Mouse (Mus musculus) midbrain, embryonic 13.5 days (tissue): ENCODE measurements around the gene Insig2. TPM values are rescaled to one million over a fixed set of nuclear protein-coding genes. Genes with fewer than 3 reads are reported as not detected.

Experiments
- ATAC-seq: fragments of 200-750 bp; cut with Nextera tagmentation; 2 replicates; pipeline ENCODE4 v1.8.0; 2017; ENCODE audit warnings: mild to moderate bottlenecking, moderate TSS enrichment, moderate library complexity
- H3K27ac ChIP-seq: fragments of 300-500 bp; sonication (generic); 2 replicates; pipeline ENCODE4 v1.5.1; 2015; ENCODE audit warnings: inconsistent platforms, mild to moderate bottlenecking, moderate library complexity
- H3K27me3 ChIP-seq: fragments of 300-500 bp; sonication (generic); 2 replicates; pipeline ENCODE4 v1.6.1; 2015; ENCODE audit warnings: mild to moderate bottlenecking, inconsistent platforms
- H3K36me3 ChIP-seq: fragments of 300-500 bp; sonication (generic); 2 replicates; pipeline ENCODE4 v1.6.1; 2015; ENCODE audit warnings: mild to moderate bottlenecking, inconsistent platforms
- H3K4me1 ChIP-seq: fragments of 300-500 bp; sonication (generic); replicated peaks from 2 replicates; pipeline ENCODE4 v1.6.1; 2015; ENCODE audit warnings: inconsistent platforms
- H3K4me2 ChIP-seq: fragments of 300-500 bp; sonication (generic); replicated peaks from 2 replicates; pipeline ENCODE4 v1.6.1; 2015; ENCODE audit warnings: moderate library complexity, mild to moderate bottlenecking, inconsistent platforms
- H3K4me3 ChIP-seq: fragments of 300-500 bp; sonication (generic); replicated peaks from 2 replicates; pipeline ENCODE4 v1.5.1; 2015; ENCODE audit warnings: mild to moderate bottlenecking, inconsistent platforms
- H3K9ac ChIP-seq: fragments of 300-500 bp; sonication (generic); replicated peaks from 2 replicates; pipeline ENCODE4 v1.6.1; 2015; ENCODE audit warnings: mild to moderate bottlenecking, inconsistent platforms
- H3K9me3 ChIP-seq: fragments of 300-500 bp; sonication (generic); 2 replicates; pipeline ENCODE4 v1.6.1; 2016; ENCODE audit warnings: mild to moderate bottlenecking, inconsistent platforms
- WGBS: fragments of 180-500 bp; shearing (Covaris S2); methylation state at CpG from one replicate; pipeline ENCODE4 v1.1.7; 2015; 5-methylcytosine and 5-hydroxymethylcytosine counted together
- polyA plus RNA-seq: library from polyadenylated mRNA; unstranded; fragments of >200 nt; fragmentation: Nextera tagmentation; extraction: Ambion mirVana; gene quantifications from 2 replicates; pipeline ENCODE4 v1.2.1, GENCODE M21; 2015

Gene Insig2
- polyA plus RNA-seq, 1 experiment from 2014 or later = 47.7 TPM

DNA sequence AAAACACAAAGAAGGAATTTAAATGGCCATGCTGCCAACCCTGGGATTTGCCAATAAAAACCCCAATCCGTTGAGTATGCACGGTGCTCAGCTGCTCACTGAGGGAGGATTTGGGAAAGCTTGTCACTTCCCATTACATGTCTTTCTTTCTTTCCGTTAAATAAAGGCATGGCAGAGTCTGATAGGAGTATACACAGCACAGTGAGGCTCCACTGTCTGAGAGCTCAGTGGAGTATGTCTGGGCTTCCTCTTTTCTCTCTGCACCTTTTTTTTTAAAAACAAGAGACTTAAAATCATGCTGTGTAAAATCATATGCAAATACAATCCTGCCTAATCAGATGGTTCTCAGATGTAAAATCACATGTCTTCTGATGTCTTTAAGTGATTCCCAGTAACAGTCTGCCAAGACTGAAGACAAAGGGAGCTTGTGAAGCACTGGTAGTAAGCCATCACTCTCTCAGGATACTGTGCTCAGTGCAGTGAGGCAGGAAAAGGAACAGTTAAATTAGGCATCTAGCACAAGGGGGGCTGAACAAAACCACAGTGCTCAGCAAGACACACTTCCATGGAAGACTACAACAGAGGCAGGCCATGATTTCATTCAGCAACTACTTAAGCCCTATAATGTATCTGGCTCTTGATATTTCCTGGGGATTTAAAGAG, 17.5 kb downstream of the Insig2 start:
- peak; percentile 94 for ATAC-seq
- Histone ChIP-seq H3K4me3 (no peak overlapping the region), H3K9ac (0 out of 2 replicates have a peak overlapping the region, but pooled peaks have one; percentile 25), H3K9me3 (no peaks in the 10 kb centered on the region), H3K4me2 (peak overlapping the region; percentile 15; the same call in 1 of the 2 replicates), H3K4me1 (peaks cover 31% of the 10 kb centered on the region), H3K36me3 (peaks cover 31% of the 10 kb centered on the region), H3K27me3 (no peaks in the 10 kb centered on the region), H3K27ac (peak overlapping the region; percentile 86)
- 38% methylated on average over 3 of the region's 3 CpGs for WGBS

- H3K9ac ChIP-seq = no peak overlapping the region
- H3K4me2 ChIP-seq = no peak overlapping the region
- WGBS = 97% methylated on average over 1 of the region's 1 CpGs
- H3K4me3 ChIP-seq = no peak overlapping the region
- no peaks in the 10 kb centered on the region for H3K27me3 ChIP-seq
- H3K36me3 ChIP-seq = peaks cover 31% of the 10 kb centered on the region
- no peaks in the 10 kb centered on the region for H3K9me3 ChIP-seq
- ATAC-seq = no peak
- H3K4me1 ChIP-seq = peaks cover 31% of the 10 kb centered on the region
- H3K27ac ChIP-seq = 0 out of 2 replicates have a peak overlapping the region, but pooled peaks have one; percentile 61
These were observed 19.2 kb downstream of the Insig2 start for GRCm38 (mm10) chr1:121313181-121313580.

- H3K36me3 ChIP-seq = peaks cover 31% of the 10 kb centered on the region
- no peaks in the 10 kb centered on the region for H3K9me3 ChIP-seq
- H3K27ac ChIP-seq = no peak overlapping the region
- H3K27me3 ChIP-seq = no peaks in the 10 kb centered on the region
- H3K4me2 ChIP-seq = no peak overlapping the region
- ATAC-seq = no peak
- WGBS = 94% methylated on average over 4 of the region's 4 CpGs
- peaks cover 31% of the 10 kb centered on the region for H3K4me1 ChIP-seq
- no peak overlapping the region for H3K4me3 ChIP-seq
- H3K9ac ChIP-seq = no peak overlapping the region
These were observed 20.1 kb downstream of the Insig2 start for GRCm38 (mm10) chr1:121312326-121312725.

GRCm38 (mm10) chr1:121296717-121297255, 35.6 kb downstream of the Insig2 start:
- no peak overlapping the region for H3K4me3 ChIP-seq
- 0 out of 2 replicates have a peak, but pooled peaks cover 3% of the 10 kb centered on the region for H3K4me1 ChIP-seq
- peak; percentile 52 for ATAC-seq
- peaks cover 16% of the 10 kb centered on the region for H3K36me3 ChIP-seq
- H3K9ac ChIP-seq = no peak overlapping the region
- no peak overlapping the region for H3K4me2 ChIP-seq
- H3K27me3 ChIP-seq = no peaks in the 10 kb centered on the region
- no peaks in the 10 kb centered on the region for H3K9me3 ChIP-seq
- WGBS = 68% methylated on average over 5 of the region's 5 CpGs
- no peak overlapping the region; the same call in 1 of the 2 replicates for H3K27ac ChIP-seq

GRCm38 (mm10) chr1:121293571-121293970, 38.8 kb downstream of the Insig2 start:
- H3K4me3 ChIP-seq = no peak overlapping the region
- no peaks in the 10 kb centered on the region for H3K9me3 ChIP-seq
- H3K36me3 ChIP-seq = no peaks in the 10 kb centered on the region; the same call in 1 of the 2 replicates
- no peak for ATAC-seq
- no peak overlapping the region for H3K27ac ChIP-seq
- no peak overlapping the region for H3K4me2 ChIP-seq
- 81% methylated on average over 3 of the region's 3 CpGs for whole genome bisulfite sequencing
- no peak overlapping the region for H3K9ac ChIP-seq
- H3K27me3 ChIP-seq = no peaks in the 10 kb centered on the region
- 0 out of 2 replicates have a peak, but pooled peaks cover 3% of the 10 kb centered on the region for H3K4me1 ChIP-seq

DNA sequence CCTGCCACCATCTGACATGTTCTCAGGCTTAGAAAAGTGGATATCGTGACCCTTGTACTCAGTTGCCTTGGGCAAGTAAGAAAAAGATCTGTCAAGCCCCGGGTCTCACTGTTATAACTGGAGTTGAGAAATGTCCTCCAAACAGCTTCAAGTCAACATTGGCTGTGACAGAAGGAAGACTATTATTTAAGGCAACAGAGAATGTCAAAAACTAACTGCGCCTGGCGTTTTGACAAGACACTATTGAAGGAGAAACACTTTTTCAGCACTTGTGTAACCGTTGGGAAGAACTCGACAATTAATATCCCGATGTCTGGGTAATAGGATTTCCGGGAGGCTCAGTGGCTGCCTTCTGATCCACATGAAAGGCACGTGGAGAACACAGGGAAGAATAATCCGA, 41.5 kb downstream of the Insig2 start:
- Histone ChIP-seq H3K4me2 (no peak overlapping the region), H3K9ac (no peak overlapping the region), H3K9me3 (no peaks in the 10 kb centered on the region), H3K4me3 (no peak overlapping the region), H3K27ac (no peak overlapping the region), H3K27me3 (no peaks in the 10 kb centered on the region), H3K36me3 (no peaks in the 10 kb centered on the region; the same call in 1 of the 2 replicates), H3K4me1 (no peaks in the 10 kb centered on the region)
- ATAC-seq = no peak
- 75% methylated on average over 10 of the region's 10 CpGs for WGBS

- Histone ChIP-seq H3K27ac (peak overlapping the region; percentile 26; the same call in 1 of the 2 replicates), H3K9ac (no peak overlapping the region), H3K4me2 (no peak overlapping the region), H3K27me3 (no peaks in the 10 kb centered on the region), H3K36me3 (no peaks in the 10 kb centered on the region; the same call in 1 of the 2 replicates), H3K4me1 (no peaks in the 10 kb centered on the region), H3K9me3 (no peaks in the 10 kb centered on the region), H3K4me3 (no peak overlapping the region)
- 70% methylated on average over 5 of the region's 5 CpGs for WGBS
- ATAC-seq = no peak
These were observed 42.0 kb downstream of the Insig2 start for GRCm38 (mm10) chr1:121290340-121290739.

DNA sequence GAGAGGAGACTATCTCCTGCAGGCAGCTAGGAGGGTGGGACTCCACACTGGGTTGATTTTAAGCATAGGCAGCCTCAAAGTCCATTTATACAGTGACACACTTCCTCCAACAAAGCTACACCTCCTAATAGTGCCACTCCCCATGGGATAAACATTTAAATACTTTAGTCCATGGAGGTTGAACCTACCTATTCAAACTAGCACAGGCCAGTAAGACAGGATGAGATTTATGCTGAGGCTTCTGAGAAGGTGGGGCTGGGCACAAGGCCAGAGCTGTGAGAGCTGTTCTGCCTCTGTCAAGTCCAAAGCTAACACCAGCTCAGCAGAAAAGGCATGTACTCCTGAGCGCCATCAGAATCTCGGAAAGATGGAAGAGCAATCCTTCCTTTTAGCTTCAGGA, 48.2 kb downstream of the Insig2 start:
- ATAC-seq = no peak
- Histone ChIP-seq H3K9ac (no peak overlapping the region), H3K36me3 (no peaks in the 10 kb centered on the region), H3K9me3 (no peaks in the 10 kb centered on the region), H3K4me3 (no peak overlapping the region), H3K4me1 (no peaks in the 10 kb centered on the region), H3K27me3 (no peaks in the 10 kb centered on the region), H3K27ac (no peak overlapping the region), H3K4me2 (no peak overlapping the region)
- 100% methylated on average over 2 of the region's 2 CpGs for WGBS

DNA sequence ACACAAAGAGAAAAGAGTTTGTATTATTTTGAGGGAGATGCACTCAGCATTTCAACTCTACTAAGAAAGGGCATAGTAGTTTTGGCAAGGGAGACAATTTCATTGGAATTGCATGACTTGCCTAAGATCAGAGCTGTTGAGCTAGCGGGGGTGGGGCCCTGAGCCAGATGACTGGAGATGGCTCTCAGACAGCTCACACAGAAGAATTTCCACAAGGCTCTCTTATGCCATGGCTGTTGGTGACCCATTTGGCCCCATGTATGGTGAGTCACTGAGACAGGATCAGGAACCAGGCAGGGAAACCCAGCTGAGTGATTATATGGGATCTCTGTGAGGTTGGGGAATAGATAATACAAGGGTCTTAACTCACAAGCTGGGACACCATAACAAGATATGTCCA, 51.9 kb downstream of the Insig2 start:
- no peak for ATAC-seq
- Histone ChIP-seq H3K27me3 (no peaks in the 10 kb centered on the region), H3K4me2 (no peak overlapping the region), H3K27ac (no peak overlapping the region), H3K9me3 (no peaks in the 10 kb centered on the region), H3K4me1 (no peaks in the 10 kb centered on the region), H3K36me3 (no peaks in the 10 kb centered on the region), H3K4me3 (no peak overlapping the region), H3K9ac (no peak overlapping the region)
- WGBS = 95% methylated on average over 1 of the region's 1 CpGs

GRCm38 (mm10) chr1:121278370-121278769, 54.0 kb downstream of the Insig2 start:
- H3K4me1 ChIP-seq = no peaks in the 10 kb centered on the region
- no peaks in the 10 kb centered on the region for H3K9me3 ChIP-seq
- H3K4me2 ChIP-seq = no peak overlapping the region
- H3K36me3 ChIP-seq = no peaks in the 10 kb centered on the region
- H3K27ac ChIP-seq = no peak overlapping the region
- no peaks in the 10 kb centered on the region for H3K27me3 ChIP-seq
- WGBS = 76% methylated on average over 3 of the region's 3 CpGs
- H3K9ac ChIP-seq = no peak overlapping the region
- no peak for ATAC-seq
- H3K4me3 ChIP-seq = no peak overlapping the region

- Histone ChIP-seq H3K9ac (no peak overlapping the region), H3K4me2 (no peak overlapping the region), H3K4me3 (no peak overlapping the region), H3K9me3 (no peaks in the 10 kb centered on the region), H3K27ac (no peak overlapping the region), H3K36me3 (no peaks in the 10 kb centered on the region), H3K27me3 (no peaks in the 10 kb centered on the region), H3K4me1 (no peaks in the 10 kb centered on the region)
- no peak for ATAC-seq
- 88% methylated on average over 4 of the region's 4 CpGs for WGBS
These were observed 54.9 kb downstream of the Insig2 start for GRCm38 (mm10) chr1:121277466-121277865.

GRCm38 (mm10) chr1:121275961-121276506, 56.4 kb downstream of the Insig2 start:
- Histone ChIP-seq H3K4me1 (no peaks in the 10 kb centered on the region), H3K4me2 (no peak overlapping the region), H3K4me3 (no peak overlapping the region), H3K27ac (no peak overlapping the region), H3K9ac (no peak overlapping the region), H3K36me3 (no peaks in the 10 kb centered on the region), H3K9me3 (no peaks in the 10 kb centered on the region), H3K27me3 (no peaks in the 10 kb centered on the region)
- WGBS = 76% methylated on average over 3 of the region's 3 CpGs
- ATAC-seq = no peak
